Mouse (Mus musculus): ENCODE data around the gene Gm6993. TPM values are rescaled to one million over a fixed set of nuclear protein-coding genes. Genes with fewer than 3 reads are reported as not detected.

Gm6993 gene
- polyA plus RNA-seq, 1 experiment from 2014 or later, result not detected

- Histone ChIP-seq H3K9ac (replicated peaks; ENCODE audit: low read length) (no peak overlapping the region), H3K4me1 (ENCODE audit: insufficient read depth, low read length) (peaks cover 27% of the 10 kb centered on the region), H3K4me3 (ENCODE audit: low read length) (no peak overlapping the region), H3K9me3 (ENCODE audit: low read length) (no peaks in the 10 kb centered on the region), H3K36me3 (ENCODE audit: insufficient read depth, low read length) (no peaks in the 10 kb centered on the region), H3K4me2 (replicated peaks; ENCODE audit: low read depth, low read length) (no peak overlapping the region), H3K27ac (ENCODE audit: low read length) (no peak overlapping the region), H3K27me3 (ENCODE audit: insufficient read depth, low read length) (no peaks in the 10 kb centered on the region)
- 36% methylated on average over 5 of the region's 5 CpGs for WGBS
- peak; percentile 37; the same call in 1 of the 2 replicates for ATAC-seq (ENCODE audit: low FRiP score, low TSS enrichment)
Measured at GRCm38 (mm10) chr12:31217232-31217631, 23.3 kb upstream of the Gm6993 start.

DNA sequence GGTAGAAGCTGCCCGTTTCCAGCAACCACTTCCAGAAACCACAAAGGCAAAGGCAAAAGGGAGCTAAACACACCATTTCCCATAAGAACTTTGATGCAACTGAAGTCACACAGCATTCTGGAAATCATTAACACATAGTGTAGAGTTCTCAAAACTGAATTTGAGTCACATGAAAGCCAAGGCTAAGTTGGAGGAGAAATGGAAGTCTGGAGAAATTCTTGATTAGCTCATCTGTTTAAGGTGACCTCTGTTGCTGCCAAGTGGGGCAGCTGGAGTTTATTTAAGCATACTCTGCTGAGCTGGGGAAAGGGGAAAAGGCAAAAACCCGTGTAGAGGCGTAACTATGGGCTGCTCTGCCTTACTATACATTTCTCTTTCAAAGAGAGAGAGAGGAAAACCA, 21.8 kb upstream of the Gm6993 start:
- Histone ChIP-seq H3K4me2 (replicated peaks; ENCODE audit: low read depth, low read length) (no peak overlapping the region), H3K27ac (ENCODE audit: low read length) (peak overlapping the region; percentile 51; the same call in 1 of the 2 replicates), H3K27me3 (ENCODE audit: insufficient read depth, low read length) (no peaks in the 10 kb centered on the region), H3K4me1 (ENCODE audit: insufficient read depth, low read length) (peaks cover 36% of the 10 kb centered on the region), H3K36me3 (ENCODE audit: insufficient read depth, low read length) (no peaks in the 10 kb centered on the region), H3K9me3 (ENCODE audit: low read length) (no peaks in the 10 kb centered on the region), H3K9ac (replicated peaks; ENCODE audit: low read length) (no peak overlapping the region), H3K4me3 (ENCODE audit: low read length) (no peak overlapping the region)
- 59% methylated on average over 3 of the region's 3 CpGs for WGBS
- no peak for ATAC-seq (ENCODE audit: low FRiP score, low TSS enrichment)

DNA sequence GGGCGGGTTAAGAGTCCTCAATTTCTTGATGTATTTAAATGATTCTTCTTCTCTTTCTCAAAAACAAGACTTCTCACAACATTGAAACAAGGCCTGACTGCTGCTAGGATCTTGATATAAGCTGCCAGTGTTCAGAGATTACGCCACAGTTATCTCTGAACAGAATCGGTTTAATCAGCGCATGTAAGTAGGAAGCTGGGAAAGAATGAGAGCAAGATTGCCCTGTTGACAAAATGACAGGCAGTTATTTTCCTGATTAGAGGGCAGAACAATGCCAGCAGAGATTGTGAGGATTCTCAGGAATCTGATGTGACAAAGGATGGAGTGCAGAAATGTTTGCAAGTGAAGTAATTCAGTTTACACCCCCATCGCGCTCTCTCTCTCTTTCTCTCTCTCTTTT, 19.0 kb upstream of the Gm6993 start:
- Histone ChIP-seq H3K4me2 (replicated peaks; ENCODE audit: low read depth, low read length) (no peak overlapping the region), H3K36me3 (ENCODE audit: insufficient read depth, low read length) (no peaks in the 10 kb centered on the region), H3K9me3 (ENCODE audit: low read length) (no peaks in the 10 kb centered on the region), H3K4me1 (ENCODE audit: insufficient read depth, low read length) (peaks cover 32% of the 10 kb centered on the region), H3K4me3 (ENCODE audit: low read length) (no peak overlapping the region), H3K27me3 (ENCODE audit: insufficient read depth, low read length) (no peaks in the 10 kb centered on the region), H3K27ac (ENCODE audit: low read length) (no peak overlapping the region), H3K9ac (replicated peaks; ENCODE audit: low read length) (no peak overlapping the region)
- no peak for ATAC-seq (ENCODE audit: low FRiP score, low TSS enrichment)
- WGBS, result 86% methylated on average over 6 of the region's 6 CpGs

DNA sequence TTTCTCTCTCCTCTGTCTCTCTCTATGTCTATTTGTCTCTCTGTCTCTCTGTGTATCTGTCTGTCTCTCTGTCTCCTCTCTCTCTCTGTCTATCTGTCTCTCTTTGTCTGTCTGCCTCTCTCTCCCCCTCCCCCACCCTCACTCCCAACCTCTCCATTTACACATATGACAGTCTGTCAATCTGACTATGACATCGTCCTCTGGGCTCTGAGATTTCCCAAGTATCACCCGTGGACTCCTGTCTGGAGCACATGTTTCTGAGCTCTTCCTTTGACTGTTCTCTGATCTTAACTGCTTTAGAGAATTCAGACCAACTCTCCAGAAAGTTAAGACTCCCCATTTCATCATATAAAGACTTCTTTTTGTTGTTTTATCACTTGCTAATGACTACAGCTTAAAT, 18.3 kb upstream of the Gm6993 start:
- Histone ChIP-seq H3K27me3 (ENCODE audit: insufficient read depth, low read length) (no peaks in the 10 kb centered on the region), H3K27ac (ENCODE audit: low read length) (peak overlapping the region; percentile 61; the same call in 1 of the 2 replicates), H3K4me3 (ENCODE audit: low read length) (no peak overlapping the region), H3K4me1 (ENCODE audit: insufficient read depth, low read length) (peaks cover 31% of the 10 kb centered on the region), H3K36me3 (ENCODE audit: insufficient read depth, low read length) (no peaks in the 10 kb centered on the region), H3K9me3 (ENCODE audit: low read length) (no peaks in the 10 kb centered on the region), H3K4me2 (replicated peaks; ENCODE audit: low read depth, low read length) (no peak overlapping the region), H3K9ac (replicated peaks; ENCODE audit: low read length) (no peak overlapping the region)
- whole genome bisulfite sequencing, result 48% methylated on average over 2 of the region's 2 CpGs
- no peak for ATAC-seq (ENCODE audit: low FRiP score, low TSS enrichment)

GRCm38 (mm10) chr12:31222741-31223140, 17.8 kb upstream of the Gm6993 start:
- 24% methylated on average over 3 of the region's 3 CpGs for WGBS
- no peak overlapping the region for H3K4me2 ChIP-seq (replicated peaks; ENCODE audit: low read depth, low read length)
- peak; percentile 46; the same call in 1 of the 2 replicates for ATAC-seq (ENCODE audit: low FRiP score, low TSS enrichment)
- H3K4me3 ChIP-seq (ENCODE audit: low read length), result no peak overlapping the region
- H3K9ac ChIP-seq (replicated peaks; ENCODE audit: low read length), result no peak overlapping the region
- no peaks in the 10 kb centered on the region for H3K36me3 ChIP-seq (ENCODE audit: insufficient read depth, low read length)
- peaks cover 26% of the 10 kb centered on the region for H3K4me1 ChIP-seq (ENCODE audit: insufficient read depth, low read length)
- H3K9me3 ChIP-seq (ENCODE audit: low read length), result no peaks in the 10 kb centered on the region
- peak overlapping the region; percentile 61; the same call in 1 of the 2 replicates for H3K27ac ChIP-seq (ENCODE audit: low read length)
- no peaks in the 10 kb centered on the region for H3K27me3 ChIP-seq (ENCODE audit: insufficient read depth, low read length)

- H3K27me3 ChIP-seq (ENCODE audit: insufficient read depth, low read length), result no peaks in the 10 kb centered on the region
- H3K9me3 ChIP-seq (ENCODE audit: low read length), result no peaks in the 10 kb centered on the region
- no peak overlapping the region for H3K4me2 ChIP-seq (replicated peaks; ENCODE audit: low read depth, low read length)
- H3K4me3 ChIP-seq (ENCODE audit: low read length), result no peak overlapping the region
- no peak overlapping the region for H3K9ac ChIP-seq (replicated peaks; ENCODE audit: low read length)
- H3K4me1 ChIP-seq (ENCODE audit: insufficient read depth, low read length), result peaks cover 19% of the 10 kb centered on the region
- no peaks in the 10 kb centered on the region for H3K36me3 ChIP-seq (ENCODE audit: insufficient read depth, low read length)
- 55% methylated on average over 8 of the region's 8 CpGs for WGBS
- no peak overlapping the region for H3K27ac ChIP-seq (ENCODE audit: low read length)
- ATAC-seq (ENCODE audit: low FRiP score, low TSS enrichment), result no peak
Measured at GRCm38 (mm10) chr12:31225451-31225850, 15.1 kb upstream of the Gm6993 start.

DNA sequence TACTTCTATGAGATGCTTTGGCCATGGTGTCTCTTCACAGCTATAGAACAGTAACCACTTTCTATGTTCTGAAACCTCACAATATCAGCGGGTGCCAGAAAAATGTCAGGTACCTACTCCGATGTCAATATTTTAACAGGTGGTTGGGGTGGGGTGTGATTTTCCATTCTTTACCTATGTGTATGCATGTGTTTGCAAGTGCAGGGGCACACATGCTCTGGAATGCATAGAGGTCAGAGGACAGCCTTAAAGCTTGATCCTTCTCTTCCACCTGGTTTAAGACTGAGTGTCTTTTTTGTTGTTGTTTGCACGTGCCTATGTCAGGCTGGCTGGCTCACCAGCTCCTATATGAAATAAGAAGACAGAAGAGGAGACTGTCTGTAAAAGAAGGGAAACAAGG, 13.4 kb upstream of the Gm6993 start:
- ATAC-seq (ENCODE audit: low FRiP score, low TSS enrichment), result no peak
- Histone ChIP-seq H3K4me1 (ENCODE audit: insufficient read depth, low read length) (peaks cover 19% of the 10 kb centered on the region), H3K27ac (ENCODE audit: low read length) (no peak overlapping the region), H3K4me2 (replicated peaks; ENCODE audit: low read depth, low read length) (no peak overlapping the region), H3K9ac (replicated peaks; ENCODE audit: low read length) (no peak overlapping the region), H3K27me3 (ENCODE audit: insufficient read depth, low read length) (no peaks in the 10 kb centered on the region), H3K9me3 (ENCODE audit: low read length) (no peaks in the 10 kb centered on the region), H3K36me3 (ENCODE audit: insufficient read depth, low read length) (no peaks in the 10 kb centered on the region), H3K4me3 (ENCODE audit: low read length) (no peak overlapping the region)
- 83% methylated on average over 3 of the region's 3 CpGs for WGBS

DNA sequence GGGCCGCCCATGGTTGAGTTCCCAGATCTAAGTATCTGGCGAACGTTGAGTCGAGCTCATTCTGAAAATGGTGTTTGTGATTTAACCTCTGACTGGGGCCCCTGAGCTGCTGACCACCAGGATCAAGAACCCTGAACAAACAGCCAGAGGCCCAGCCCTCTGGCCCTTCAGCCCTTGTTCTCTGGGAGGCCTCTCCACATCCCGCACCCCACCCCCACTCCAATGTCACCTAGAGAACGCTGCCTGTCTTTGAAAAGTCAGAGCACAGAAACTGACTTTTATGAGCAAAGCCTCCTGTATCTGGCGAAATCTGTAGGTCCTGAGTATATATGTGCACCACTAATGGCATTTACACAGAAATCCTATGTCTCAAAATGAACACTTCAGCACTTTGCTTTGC, 11.7 kb upstream of the Gm6993 start:
- no peak for ATAC-seq (ENCODE audit: low FRiP score, low TSS enrichment)
- Histone ChIP-seq H3K9me3 (ENCODE audit: low read length) (no peaks in the 10 kb centered on the region), H3K36me3 (ENCODE audit: insufficient read depth, low read length) (no peaks in the 10 kb centered on the region), H3K27ac (ENCODE audit: low read length) (peak overlapping the region; percentile 60), H3K4me2 (replicated peaks; ENCODE audit: low read depth, low read length) (no peak overlapping the region), H3K4me1 (ENCODE audit: insufficient read depth, low read length) (peaks cover 18% of the 10 kb centered on the region), H3K9ac (replicated peaks; ENCODE audit: low read length) (no peak overlapping the region), H3K4me3 (ENCODE audit: low read length) (no peak overlapping the region), H3K27me3 (ENCODE audit: insufficient read depth, low read length) (no peaks in the 10 kb centered on the region)
- 32% methylated on average over 7 of the region's 7 CpGs for WGBS

GRCm38 (mm10) chr12:31232635-31233034, 7.9 kb upstream of the Gm6993 start:
- Histone ChIP-seq H3K36me3 (ENCODE audit: insufficient read depth, low read length) (no peaks in the 10 kb centered on the region), H3K4me1 (ENCODE audit: insufficient read depth, low read length) (peaks cover 25% of the 10 kb centered on the region), H3K27me3 (ENCODE audit: insufficient read depth, low read length) (no peaks in the 10 kb centered on the region), H3K4me3 (ENCODE audit: low read length) (no peak overlapping the region), H3K27ac (ENCODE audit: low read length) (peak overlapping the region; percentile 41; the same call in 1 of the 2 replicates), H3K9ac (replicated peaks; ENCODE audit: low read length) (no peak overlapping the region), H3K9me3 (ENCODE audit: low read length) (no peaks in the 10 kb centered on the region), H3K4me2 (replicated peaks; ENCODE audit: low read depth, low read length) (no peak overlapping the region)
- ATAC-seq (ENCODE audit: low FRiP score, low TSS enrichment), result no peak
- 100% methylated on average over 1 of the region's 1 CpGs for WGBS

DNA sequence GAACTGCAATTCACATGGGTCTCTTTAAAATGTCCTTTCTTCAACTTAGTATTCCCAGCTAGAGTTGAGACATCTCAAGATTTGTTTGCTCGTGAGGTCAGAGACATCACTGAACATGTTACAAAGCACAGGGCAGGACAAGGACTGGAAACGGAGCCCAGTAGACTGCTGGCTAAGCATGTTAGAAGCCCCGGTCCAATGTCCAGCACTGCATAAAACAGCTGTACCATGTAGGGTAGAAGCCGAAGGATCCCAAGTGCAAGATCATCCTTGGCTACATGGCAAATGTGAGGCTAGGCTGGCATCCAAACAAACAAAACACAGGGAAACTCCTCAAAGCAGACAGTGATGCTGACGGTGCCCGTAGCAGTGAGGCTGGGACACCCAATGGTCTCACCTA, 5.6 kb upstream of the Gm6993 start:
- no peaks in the 10 kb centered on the region for H3K9me3 ChIP-seq (ENCODE audit: low read length)
- H3K36me3 ChIP-seq (ENCODE audit: insufficient read depth, low read length), result no peaks in the 10 kb centered on the region
- no peak overlapping the region for H3K9ac ChIP-seq (replicated peaks; ENCODE audit: low read length)
- no peaks in the 10 kb centered on the region for H3K27me3 ChIP-seq (ENCODE audit: insufficient read depth, low read length)
- H3K27ac ChIP-seq (ENCODE audit: low read length), result no peak overlapping the region
- H3K4me1 ChIP-seq (ENCODE audit: insufficient read depth, low read length), result peaks cover 18% of the 10 kb centered on the region; the same call in 1 of the 2 replicates
- H3K4me3 ChIP-seq (ENCODE audit: low read length), result no peak overlapping the region
- 83% methylated on average over 6 of the region's 6 CpGs for WGBS
- ATAC-seq (ENCODE audit: low FRiP score, low TSS enrichment), result no peak
- H3K4me2 ChIP-seq (replicated peaks; ENCODE audit: low read depth, low read length), result no peak overlapping the region

All from kidney, embryonic 16.5 days (tissue).